Mouse (Mus musculus) midbrain, embryonic 12.5 days (tissue): ENCODE results near the gene Ttc38. TPM values are rescaled to one million over a fixed set of nuclear protein-coding genes. Genes with fewer than 3 reads are reported as not detected.

ENCODE experiments used
- ATAC-seq: fragments of 200-750 bp; cut with Nextera tagmentation; 2 replicates; pipeline ENCODE4 v1.8.0; 2017; ENCODE audit warnings: low read depth, moderate TSS enrichment, moderate library complexity; ENCODE audit not compliant: low FRiP score
- H3K27ac ChIP-seq: fragments of 300-500 bp; sonication (generic); replicated peaks from 2 replicates; pipeline ENCODE4 v1.5.1; 2016; ENCODE audit warnings: mild to moderate bottlenecking
- H3K27me3 ChIP-seq: fragments of 300-500 bp; sonication (generic); 2 replicates; pipeline ENCODE4 v1.6.1; 2016; ENCODE audit warnings: mild to moderate bottlenecking
- H3K36me3 ChIP-seq: fragments of 300-500 bp; sonication (generic); 2 replicates; pipeline ENCODE4 v1.6.1; 2016
- H3K4me1 ChIP-seq: fragments of 300-500 bp; sonication (generic); 2 replicates; pipeline ENCODE4 v1.6.1; 2016
- H3K4me2 ChIP-seq: fragments of 300-500 bp; sonication (generic); replicated peaks from 2 replicates; pipeline ENCODE4 v1.6.1; 2016; ENCODE audit warnings: mild to moderate bottlenecking, moderate library complexity
- H3K4me3 ChIP-seq: fragments of 300-500 bp; sonication (generic); 2 replicates; pipeline ENCODE4 v1.5.1; 2016; ENCODE audit warnings: mild to moderate bottlenecking
- H3K9ac ChIP-seq: fragments of 300-500 bp; sonication (generic); replicated peaks from 2 replicates; pipeline ENCODE4 v1.6.1; 2016; ENCODE audit warnings: mild to moderate bottlenecking, moderate library complexity
- H3K9me3 ChIP-seq: fragments of 300-500 bp; sonication (generic); 2 replicates; pipeline ENCODE4 v1.6.1; 2016; ENCODE audit warnings: mild to moderate bottlenecking
- WGBS: fragments of 180-500 bp; shearing (Covaris S2); methylation state at CpG from one replicate; pipeline ENCODE4 v1.1.7; 2016; 5-methylcytosine and 5-hydroxymethylcytosine counted together
- polyA plus RNA-seq: library from polyadenylated mRNA; unstranded; fragments of >200 nt; fragmentation: Nextera tagmentation; extraction: Ambion mirVana; gene quantifications from 2 replicates; pipeline ENCODE4 v1.2.1, GENCODE M21; 2016

Gene Ttc38
- 3.4 and 3.7 TPM in 2 replicates for polyA plus RNA-seq

- Histone ChIP-seq H3K4me2 (peak within 1 kb of the TSS; percentile 77), H3K27ac (no peak within 1 kb of the TSS)
- WGBS, result 2% methylated on average over 27 of the region's 27 CpGs
These were observed at the start of gene Ttc38 for GRCm38 (mm10) chr15:85831954-85832590. Gene Ttc38, plus strand, starts transcription at chr15:85832306.

DNA sequence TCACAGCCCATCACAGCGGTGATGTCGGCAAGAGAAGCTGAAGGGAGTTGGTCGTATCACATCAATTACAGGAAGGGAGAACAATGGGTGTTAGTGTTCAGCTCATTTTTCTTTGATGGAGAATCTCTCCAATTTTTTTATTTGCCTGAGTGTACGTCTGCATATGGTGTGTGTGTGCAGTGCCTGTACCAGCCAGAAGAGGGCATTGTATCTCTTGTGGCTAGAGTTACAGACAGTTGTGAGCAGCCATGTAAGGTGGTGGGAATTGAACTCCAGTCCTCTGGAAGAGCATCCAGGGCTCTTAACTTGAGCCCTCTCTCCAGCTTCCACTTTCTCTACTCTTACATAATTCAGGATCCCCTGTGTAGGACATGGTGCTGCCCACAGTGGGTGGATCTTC, 49.0 kb upstream of the Ttc38 start:
- Histone ChIP-seq H3K4me1 (no peaks in the 10 kb centered on the region), H3K4me3 (no peak overlapping the region), H3K27me3 (no peaks in the 10 kb centered on the region), H3K4me2 (no peak overlapping the region), H3K27ac (no peak overlapping the region), H3K36me3 (no peaks in the 10 kb centered on the region), H3K9ac (no peak overlapping the region), H3K9me3 (no peaks in the 10 kb centered on the region)
- no peak for ATAC-seq
- WGBS, result 91% methylated on average over 4 of the region's 4 CpGs

More at GRCm38 (mm10) chr15:85831954-85832590, at the start of gene Ttc38:
- Histone ChIP-seq H3K4me3 (peak within 1 kb of the TSS; percentile 63), H3K27me3 (0 out of 2 replicates have a peak, but pooled peaks cover 6% of the 10 kb centered on the region), H3K36me3 (no peaks in the 10 kb centered on the region), H3K9me3 (no peaks in the 10 kb centered on the region), H3K4me1 (peaks cover 14% of the 10 kb centered on the region), H3K9ac (peak within 1 kb of the TSS; percentile 64)
- peak; percentile 70 for ATAC-seq

DNA sequence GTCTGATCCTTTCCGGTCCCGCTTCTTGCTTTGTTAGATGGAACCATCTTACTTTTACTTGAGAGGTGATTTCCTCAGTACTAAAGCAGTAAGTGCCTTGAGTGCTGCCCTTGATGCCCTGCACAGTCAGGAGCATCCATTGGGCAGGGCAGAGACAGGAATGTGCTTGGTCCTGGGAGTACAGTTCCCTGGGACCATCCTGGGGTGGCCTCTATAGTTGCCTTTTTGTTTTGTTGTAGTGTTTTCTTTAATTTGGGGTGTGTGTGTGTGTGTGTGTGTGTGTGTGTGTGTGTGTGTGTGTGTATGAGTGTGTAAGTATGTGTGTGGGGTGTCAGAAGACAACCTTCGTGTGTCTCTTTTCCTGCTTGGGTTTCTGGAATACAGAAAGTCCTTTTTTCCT, 47.8 kb upstream of the Ttc38 start:
- Histone ChIP-seq H3K4me1 (no peaks in the 10 kb centered on the region), H3K27me3 (no peaks in the 10 kb centered on the region), H3K9ac (no peak overlapping the region), H3K36me3 (no peaks in the 10 kb centered on the region), H3K9me3 (no peaks in the 10 kb centered on the region), H3K27ac (no peak overlapping the region), H3K4me3 (no peak overlapping the region), H3K4me2 (no peak overlapping the region)
- no peak for ATAC-seq
- WGBS, result 81% methylated on average over 3 of the region's 3 CpGs

- no peak overlapping the region for H3K4me3 ChIP-seq
- H3K9ac ChIP-seq, result no peak overlapping the region
- no peaks in the 10 kb centered on the region for H3K9me3 ChIP-seq
- H3K27me3 ChIP-seq, result peaks cover 3% of the 10 kb centered on the region; the same call in 1 of the 2 replicates
- ATAC-seq, result no peak
- no peak overlapping the region for H3K27ac ChIP-seq
- H3K4me2 ChIP-seq, result no peak overlapping the region
- H3K4me1 ChIP-seq, result no peaks in the 10 kb centered on the region
- WGBS, result 80% methylated on average over 5 of the region's 5 CpGs
- H3K36me3 ChIP-seq, result no peaks in the 10 kb centered on the region
These were observed 45.4 kb upstream of the Ttc38 start for GRCm38 (mm10) chr15:85786711-85787110.

GRCm38 (mm10) chr15:85787482-85787881, 44.6 kb upstream of the Ttc38 start:
- Histone ChIP-seq H3K9ac (no peak overlapping the region), H3K4me2 (no peak overlapping the region), H3K36me3 (no peaks in the 10 kb centered on the region), H3K27me3 (peaks cover 3% of the 10 kb centered on the region; the same call in 1 of the 2 replicates), H3K4me1 (no peaks in the 10 kb centered on the region), H3K4me3 (no peak overlapping the region), H3K9me3 (no peaks in the 10 kb centered on the region), H3K27ac (no peak overlapping the region)
- ATAC-seq, result no peak
- WGBS, result 92% methylated on average over 6 of the region's 6 CpGs

GRCm38 (mm10) chr15:85788051-85788450, 44.1 kb upstream of the Ttc38 start:
- H3K36me3 ChIP-seq, result no peaks in the 10 kb centered on the region
- H3K9ac ChIP-seq, result no peak overlapping the region
- no peak for ATAC-seq
- 90% methylated on average over 4 of the region's 4 CpGs for WGBS
- H3K27me3 ChIP-seq, result peaks cover 3% of the 10 kb centered on the region; the same call in 1 of the 2 replicates
- H3K4me3 ChIP-seq, result no peak overlapping the region
- H3K9me3 ChIP-seq, result no peaks in the 10 kb centered on the region
- no peaks in the 10 kb centered on the region for H3K4me1 ChIP-seq
- no peak overlapping the region for H3K4me2 ChIP-seq
- no peak overlapping the region for H3K27ac ChIP-seq

DNA sequence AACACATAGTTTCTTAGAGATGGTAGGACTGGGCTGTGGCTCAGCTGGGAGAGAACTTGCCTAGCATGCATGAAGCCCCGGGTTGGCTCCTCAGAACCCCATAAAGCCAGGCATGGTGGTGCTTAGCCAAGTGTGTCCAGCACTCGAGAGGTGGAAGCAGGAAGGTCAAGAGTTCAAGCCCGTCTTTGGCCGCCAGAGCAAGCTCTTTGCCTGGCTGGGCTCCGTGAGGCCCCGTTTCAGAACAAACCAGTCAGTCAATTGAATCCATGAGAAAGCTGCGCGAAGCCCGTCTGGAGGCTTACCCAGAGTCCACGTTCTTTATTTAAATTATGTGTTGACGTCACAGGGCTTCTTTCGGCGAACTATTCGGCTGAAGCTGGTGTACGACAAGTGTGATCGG, 43.5 kb upstream of the Ttc38 start:
- 76% methylated on average over 16 of the region's 16 CpGs for WGBS
- Histone ChIP-seq H3K27ac (no peak overlapping the region), H3K4me3 (no peak overlapping the region), H3K4me1 (no peaks in the 10 kb centered on the region), H3K27me3 (peaks cover 3% of the 10 kb centered on the region; the same call in 1 of the 2 replicates), H3K4me2 (no peak overlapping the region), H3K9me3 (no peaks in the 10 kb centered on the region), H3K36me3 (no peaks in the 10 kb centered on the region), H3K9ac (no peak overlapping the region)
- ATAC-seq, result no peak

GRCm38 (mm10) chr15:85791449-85791848, 40.7 kb upstream of the Ttc38 start:
- WGBS, result 85% methylated on average over 4 of the region's 4 CpGs
- Histone ChIP-seq H3K27ac (no peak overlapping the region), H3K9me3 (no peaks in the 10 kb centered on the region), H3K9ac (no peak overlapping the region), H3K4me1 (no peaks in the 10 kb centered on the region), H3K4me2 (no peak overlapping the region), H3K27me3 (peaks cover 3% of the 10 kb centered on the region; the same call in 1 of the 2 replicates), H3K36me3 (no peaks in the 10 kb centered on the region), H3K4me3 (no peak overlapping the region)
- no peak for ATAC-seq

DNA sequence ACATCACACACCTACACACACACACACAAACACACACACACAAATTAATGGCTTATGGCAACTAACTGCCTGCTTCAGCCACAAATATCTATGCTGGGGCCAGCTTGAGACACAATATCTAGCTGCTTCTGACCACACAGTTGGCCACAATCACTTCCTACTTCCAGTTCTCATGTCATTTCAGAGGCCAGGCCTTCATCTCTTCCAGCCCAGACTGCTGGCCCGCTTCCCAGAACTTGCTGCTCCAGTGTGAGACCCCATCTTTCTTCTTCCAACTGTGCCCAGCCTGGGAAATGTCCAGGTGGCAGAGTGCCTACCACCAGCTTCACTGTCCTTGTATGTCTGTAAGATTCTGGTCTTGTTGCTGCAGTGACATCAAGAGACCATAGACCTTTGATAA, 39.3 kb upstream of the Ttc38 start:
- no peak for ATAC-seq
- H3K27me3 ChIP-seq, result peaks cover 3% of the 10 kb centered on the region; the same call in 1 of the 2 replicates
- H3K4me1 ChIP-seq, result no peaks in the 10 kb centered on the region
- H3K4me2 ChIP-seq, result no peak overlapping the region
- no peaks in the 10 kb centered on the region for H3K36me3 ChIP-seq
- 93% methylated on average over 1 of the region's 1 CpGs for WGBS
- H3K9ac ChIP-seq, result no peak overlapping the region
- no peak overlapping the region for H3K4me3 ChIP-seq
- no peaks in the 10 kb centered on the region for H3K9me3 ChIP-seq
- H3K27ac ChIP-seq, result no peak overlapping the region

DNA sequence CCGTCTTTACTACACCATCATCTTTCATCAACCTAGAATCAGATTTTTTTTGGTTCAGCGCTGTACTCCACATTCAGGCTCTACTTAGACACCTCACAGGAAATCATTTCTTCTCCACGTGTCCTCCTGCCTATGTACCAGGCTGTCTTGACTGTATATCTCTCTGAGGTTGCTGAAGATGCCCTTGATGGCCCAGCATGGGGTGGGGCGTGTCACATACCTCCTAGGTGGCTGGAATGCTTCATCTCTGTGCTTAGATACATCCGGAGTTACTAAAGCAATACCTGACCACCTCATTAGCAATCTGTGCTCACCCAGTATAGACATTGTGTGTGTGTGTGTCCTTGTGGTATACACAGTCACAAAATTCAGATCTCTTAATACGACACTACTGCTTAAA, 36.6 kb upstream of the Ttc38 start:
- 82% methylated on average over 6 of the region's 6 CpGs for WGBS

GRCm38 (mm10) chr15:85798676-85799075, 33.4 kb upstream of the Ttc38 start:
- no peak for ATAC-seq
- H3K27me3 ChIP-seq, result no peaks in the 10 kb centered on the region
- 0 out of 2 replicates have a peak, but pooled peaks cover 3% of the 10 kb centered on the region for H3K4me1 ChIP-seq
- no peaks in the 10 kb centered on the region for H3K9me3 ChIP-seq
- 92% methylated on average over 8 of the region's 8 CpGs for WGBS
- H3K36me3 ChIP-seq, result no peaks in the 10 kb centered on the region
- no peak overlapping the region for H3K4me3 ChIP-seq
- H3K27ac ChIP-seq, result no peak overlapping the region
- H3K9ac ChIP-seq, result no peak overlapping the region
- H3K4me2 ChIP-seq, result no peak overlapping the region

More for the DNA sequence above, 36.6 kb upstream of the Ttc38 start:
- Histone ChIP-seq H3K4me3 (no peak overlapping the region), H3K9me3 (no peaks in the 10 kb centered on the region), H3K9ac (no peak overlapping the region), H3K27me3 (peaks cover 3% of the 10 kb centered on the region; the same call in 1 of the 2 replicates), H3K27ac (no peak overlapping the region), H3K4me1 (no peaks in the 10 kb centered on the region), H3K36me3 (no peaks in the 10 kb centered on the region), H3K4me2 (no peak overlapping the region)
- ATAC-seq, result no peak

DNA sequence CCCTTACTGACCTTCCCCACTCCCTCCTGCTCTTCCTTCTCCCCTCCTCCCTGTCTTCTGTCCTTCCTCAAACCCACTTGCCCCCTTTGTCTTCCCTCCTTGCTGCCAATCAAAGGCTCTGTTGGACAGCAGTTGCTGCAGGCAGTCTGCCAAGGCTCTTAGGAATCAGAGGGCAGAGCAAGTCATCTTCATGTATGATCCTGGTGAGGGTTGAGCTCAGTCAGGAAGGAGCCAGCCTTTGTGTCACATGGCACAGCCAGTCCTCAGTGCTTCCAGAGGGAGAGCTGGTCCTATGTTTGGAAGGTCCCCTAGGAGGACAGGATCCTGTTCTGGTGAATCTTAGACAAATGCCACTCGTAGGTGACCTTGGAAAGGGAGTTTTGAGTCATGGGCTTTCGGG, 29.2 kb upstream of the Ttc38 start:
- 89% methylated on average over 2 of the region's 2 CpGs for WGBS
- ATAC-seq, result no peak

More for the DNA sequence above, 29.2 kb upstream of the Ttc38 start:
- Histone ChIP-seq H3K4me2 (no peak overlapping the region), H3K4me1 (0 out of 2 replicates have a peak, but pooled peaks cover 3% of the 10 kb centered on the region), H3K27ac (no peak overlapping the region), H3K36me3 (no peaks in the 10 kb centered on the region), H3K4me3 (no peak overlapping the region), H3K27me3 (no peaks in the 10 kb centered on the region), H3K9ac (no peak overlapping the region), H3K9me3 (no peaks in the 10 kb centered on the region)
